7 mouse cellular contexts compared by ENCODE assay signal in genomic region chr2:109918592-109919262, GRCm38 (mm10). TPM values are rescaled to one million over a fixed set of nuclear protein-coding genes. Genes with fewer than 3 reads are reported as not detected.
DNase-seq lines count a peak whose midpoint lies in the region; ATAC-seq and TF ChIP-seq lines count a peak whose summit lies in the region.

No protein-coding gene starts in this region.

- H3K36me3 ChIP-seq in CH12.LX (replicated peaks in 1 of 2; ENCODE audit: control insufficient read depth in 1 of 2, insufficient read depth in 1 of 2, low read length in 1 of 2) (no peaks in the 10 kb centered on the region), G1E (replicated peaks) (no peaks in the 10 kb centered on the region)
- H3K36me3 ChIP-seq in embryonic facial prominence, embryonic 14.5 days (ENCODE audit: control insufficient read depth, insufficient read depth, low read length): no peaks in the 10 kb centered on the region
- no peaks in the 10 kb centered on the region; the same call in 1 of the 2 replicates for H3K36me3 ChIP-seq in intestine, embryonic 14.5 days (ENCODE audit: control insufficient read depth, insufficient read depth, low read length)
- H3K36me3 ChIP-seq in liver, embryonic 15.5 days (replicated peaks): no peaks in the 10 kb centered on the region

- in situ Hi-C loops in CH12.LX (cut with MboI; ENCODE audit: low pct_ligation_motif_present, low pct_unique_long_range_greater_than_20kb, low sequenced_read_pairs): loop anchor here (25.0 kb wide), 2 partner anchors 144 to 644 kb away; no protein-coding TSS in a partner anchor

- WGBS in embryonic facial prominence, embryonic 14.5 days: 4% methylated on average over 22 of the region's 22 CpGs
- 5% methylated on average over 22 of the region's 22 CpGs for WGBS in intestine, embryonic 14.5 days
- 15% methylated on average over 22 of the region's 22 CpGs for WGBS in liver, embryonic 15.5 days (ENCODE audit: insufficient replicate concordance)

- peaks cover 3 to 26% of the 10 kb centered on the region in 2 experiments; a peak in 3 of 4 replicates for H3K4me1 ChIP-seq in CH12.LX (ENCODE audit: control insufficient read depth in 1 of 2, insufficient read depth in 2 of 2)
- peaks cover 40% of the 10 kb centered on the region for H3K4me1 ChIP-seq in G1E (ENCODE audit: insufficient read depth, low read depth, low read length)
- H3K4me1 ChIP-seq in embryonic facial prominence, embryonic 14.5 days (ENCODE audit: control insufficient read depth, insufficient read depth, low read length): peaks cover 23% of the 10 kb centered on the region
- peaks cover 23% of the 10 kb centered on the region for H3K4me1 ChIP-seq in intestine, embryonic 14.5 days (replicated peaks; ENCODE audit: control insufficient read depth, insufficient read depth, low read length)
- peaks cover 44% of the 10 kb centered on the region for H3K4me1 ChIP-seq in liver, embryonic 15.5 days (replicated peaks)

- DNase-seq in CH12.LX (ENCODE audit: extremely low read depth): no peak
- DNase-seq in G1E (ENCODE audit: low spot score): peak; percentile 11
- DNase-seq in embryonic facial prominence, embryonic 14.5 days (ENCODE audit: low spot score): peak; percentile 38
- DNase-seq in intestine, embryonic 14.5 days (ENCODE audit: low spot score): peak; percentile 65
- no peak for DNase-seq in urinary bladder, adult 18-20 months (ENCODE audit: low spot score in 2 of 2)

- dilution Hi-C loops in CH12.LX (cut with MboI; ENCODE audit: extremely low pct_ligation_motif_present, extremely low pct_unique_long_range_greater_than_20kb, low sequenced_read_pairs): no loop called here

- TF ChIP-seq RAD21 in CH12.LX (IDR thresholded peaks at IDR 0.05; ENCODE audit: low read depth, low read length): no peak

- no peak for TF ChIP-seq POLR2A in CH12.LX (IDR thresholded peaks at IDR 0.05; ENCODE audit: low read depth, low read length)

- no peak for TF ChIP-seq EP300 in CH12.LX (IDR thresholded peaks at IDR 0.05; ENCODE audit: low read length)

- no peak for ATAC-seq in G1E (ENCODE audit: extremely low read depth, insufficient number of reproducible peaks, low FRiP score, poor library complexity, severe bottlenecking)
- ATAC-seq in embryonic facial prominence, embryonic 14.5 days (ENCODE audit: low read depth): no peak
- ATAC-seq in intestine, embryonic 14.5 days (replicated peaks; ENCODE audit: low FRiP score, low TSS enrichment, low read depth): no peak
- ATAC-seq in liver, embryonic 15.5 days (ENCODE audit: insufficient read depth): no peak
- no peak for ATAC-seq in inflammation-experienced regulatory T-cells, adult 6 months

- H3K9me3 ChIP-seq in CH12.LX (replicated peaks; ENCODE audit: low read length) (no peaks in the 10 kb centered on the region), G1E (replicated peaks) (no peaks in the 10 kb centered on the region)
- H3K9me3 ChIP-seq in embryonic facial prominence, embryonic 14.5 days (ENCODE audit: control insufficient read depth, low read length): no peaks in the 10 kb centered on the region
- no peaks in the 10 kb centered on the region for H3K9me3 ChIP-seq in intestine, embryonic 14.5 days (ENCODE audit: control insufficient read depth, low read length)
- no peaks in the 10 kb centered on the region for H3K9me3 ChIP-seq in liver, embryonic 15.5 days (replicated peaks)

- H3K4me3 ChIP-seq in CH12.LX (replicated peaks in 1 of 3; ENCODE audit: low read depth in 2 of 3, low read length in 2 of 3, poor library complexity in 1 of 3): peak overlapping the region; percentile 44 to 84 (median 78)
- peak overlapping the region; percentile 83 for H3K4me3 ChIP-seq in G1E (ENCODE audit: low read depth, low read length)
- peak overlapping the region; percentile 88 for H3K4me3 ChIP-seq in embryonic facial prominence, embryonic 14.5 days (ENCODE audit: low read depth, low read length)
- H3K4me3 ChIP-seq in intestine, embryonic 14.5 days (ENCODE audit: low read depth, low read length): peak overlapping the region; percentile 83
- H3K4me3 ChIP-seq in liver, embryonic 15.5 days (replicated peaks): peak overlapping the region; percentile 75

- H3K9ac ChIP-seq in CH12.LX (ENCODE audit: insufficient read depth, low read depth): peak overlapping the region; percentile 42; the same call in 1 of the 2 replicates
- H3K9ac ChIP-seq in embryonic facial prominence, embryonic 14.5 days (ENCODE audit: low read depth, low read length): peak overlapping the region; percentile 93
- peak overlapping the region; percentile 93 for H3K9ac ChIP-seq in intestine, embryonic 14.5 days (ENCODE audit: low read length)
- H3K9ac ChIP-seq in liver, embryonic 15.5 days: peak overlapping the region; percentile 79

- no peak for TF ChIP-seq CTCF in CH12.LX (conservative IDR thresholded peaks at IDR 0.05 in 1 of 2, IDR thresholded peaks at IDR 0.05 in 1 of 2; ENCODE audit: low read depth in 2 of 2, low read length in 2 of 2)
- no peak for TF ChIP-seq CTCF in G1E (IDR thresholded peaks at IDR 0.05; ENCODE audit: low read depth, low read length)

- H3K4me2 ChIP-seq in CH12.LX (ENCODE audit: insufficient read depth, low read depth, poor library complexity, severe bottlenecking): peak overlapping the region; percentile 78
- H3K4me2 ChIP-seq in embryonic facial prominence, embryonic 14.5 days (ENCODE audit: low read depth, low read length): peak overlapping the region; percentile 95
- peak overlapping the region; percentile 87 for H3K4me2 ChIP-seq in intestine, embryonic 14.5 days (ENCODE audit: low read length)
- peak overlapping the region; percentile 97 for H3K4me2 ChIP-seq in liver, embryonic 15.5 days

- H3K79me2 ChIP-seq in CH12.LX (replicated peaks; ENCODE audit: control insufficient read depth, extremely low read depth, insufficient read depth, poor library complexity, severe bottlenecking): no peaks in the 10 kb centered on the region; the same call in 1 of the 2 replicates

- H3K27ac ChIP-seq in CH12.LX (ENCODE audit: insufficient read depth, low read depth): no peak overlapping the region
- H3K27ac ChIP-seq in embryonic facial prominence, embryonic 14.5 days (replicated peaks; ENCODE audit: low read depth, low read length): peak overlapping the region; percentile 96
- peak overlapping the region; percentile 97 for H3K27ac ChIP-seq in intestine, embryonic 14.5 days (ENCODE audit: low read depth)
- no peak overlapping the region for H3K27ac ChIP-seq in liver, embryonic 15.5 days (replicated peaks)

- H3K27me3 ChIP-seq in CH12.LX (replicated peaks) (peaks cover 1% of the 10 kb centered on the region), G1E (ENCODE audit: insufficient read depth, low read length) (no peaks in the 10 kb centered on the region)
- H3K27me3 ChIP-seq in embryonic facial prominence, embryonic 14.5 days (replicated peaks; ENCODE audit: control insufficient read depth, insufficient read depth, low read length): no peaks in the 10 kb centered on the region
- H3K27me3 ChIP-seq in intestine, embryonic 14.5 days (replicated peaks; ENCODE audit: control insufficient read depth, insufficient read depth, low read length): no peaks in the 10 kb centered on the region
- peaks cover 9% of the 10 kb centered on the region for H3K27me3 ChIP-seq in liver, embryonic 15.5 days

TF ChIP-seq in CH12.LX, 34 proteins besides CTCF, POLR2A, EP300 and RAD21:
- peak; percentile 85 for TF ChIP-seq BHLHE40 (IDR thresholded peaks at IDR 0.05; ENCODE audit: low read depth, low read length)
- no peak for TF ChIP-seq SIN3A (IDR thresholded peaks at IDR 0.05; ENCODE audit: low read length)
- TF ChIP-seq NRF1 (IDR thresholded peaks at IDR 0.05; ENCODE audit: low read depth, low read length): no peak
- TF ChIP-seq ETS1 (conservative IDR thresholded peaks at IDR 0.05; ENCODE audit: low read depth, low read length): 0 out of 2 replicates have a peak, but pooled peaks have one; percentile 16
- no peak for TF ChIP-seq POLR2AphosphoS2 (IDR thresholded peaks at IDR 0.05; ENCODE audit: low read depth, low read length)
- no peak for TF ChIP-seq KAT2A (IDR thresholded peaks at IDR 0.05; ENCODE audit: insufficient replicate concordance, low read length)
- peak; percentile 23; the same call in 1 of the 2 replicates for TF ChIP-seq USF1 (IDR thresholded peaks at IDR 0.05; ENCODE audit: low read depth, low read length)
- no peak for TF ChIP-seq CHD2 (IDR thresholded peaks at IDR 0.05; ENCODE audit: low read length)
- no peak for TF ChIP-seq ZC3H11A (IDR thresholded peaks at IDR 0.05; ENCODE audit: low read depth, low read length)
TF ChIP-seq in CH12.LX: peak in this region for 3.

RNA-seq across cellular contexts. Expression of gene Lgr4, which starts 1.3 kb away (rescaled TPM):
- total RNA-seq in CH12.LX (2012; rRNA removed) (5.0 and 6.1 TPM in 2 replicates), CH12.LX (2014; rRNA removed) (10.0 and 11.4 TPM in 2 replicates), G1E (2014; fragmentation: Nextera tagmentation) (12.1 and 14.2 TPM in 2 replicates), G1E (2017) (7.1 and 7.7 TPM in 2 replicates)
- polyA plus RNA-seq in CH12.LX (2012; ENCODE audit: insufficient read length, low read depth) (5.3 and 6.9 TPM in 2 replicates), G1E (2012) (0.98 and 1.1 TPM in 2 replicates)
- polyA plus RNA-seq in embryonic facial prominence, embryonic 14.5 days (2014; fragmentation: Nextera tagmentation; extraction: Ambion mirVana): 24.6 and 25.0 TPM in 2 replicates
- polyA plus RNA-seq in intestine, embryonic 14.5 days (2014; fragmentation: Nextera tagmentation; extraction: Ambion mirVana): 47.3 and 48.8 TPM in 2 replicates
- 3.0 and 3.5 TPM in 2 replicates for polyA plus RNA-seq in liver, embryonic 15.5 days (2015; fragmentation: Nextera tagmentation; extraction: Ambion mirVana)
- under 1 TPM; 0.15 to 0.28 (median 0.19) TPM for polyA plus RNA-seq in inflammation-experienced regulatory T-cells, adult 6 months (2017; shearing (Covaris generic))

RNA-seq across cellular contexts. Expression of gene Lin7c, which starts 28.1 kb away (rescaled TPM):
- total RNA-seq in CH12.LX (2012; rRNA removed) (29.7 and 33.3 TPM in 2 replicates), CH12.LX (2014; rRNA removed) (75.0 and 86.6 TPM in 2 replicates), G1E (2014; fragmentation: Nextera tagmentation) (97.5 and 99.3 TPM in 2 replicates), G1E (2017) (98.7 and 110 TPM in 2 replicates)
- polyA plus RNA-seq in CH12.LX (2012; ENCODE audit: insufficient read length, low read depth) (52.3 and 60.1 TPM in 2 replicates), G1E (2012) (2.6 and 4.6 TPM in 2 replicates)
- 61.9 and 62.6 TPM in 2 replicates for polyA plus RNA-seq in embryonic facial prominence, embryonic 14.5 days (2014; fragmentation: Nextera tagmentation; extraction: Ambion mirVana)
- polyA plus RNA-seq in intestine, embryonic 14.5 days (2014; fragmentation: Nextera tagmentation; extraction: Ambion mirVana): 69.2 and 76.2 TPM in 2 replicates
- 17.3 and 18.1 TPM in 2 replicates for polyA plus RNA-seq in liver, embryonic 15.5 days (2015; fragmentation: Nextera tagmentation; extraction: Ambion mirVana)
- 10 to 100 TPM; 63.9 to 72.9 (median 64.9) TPM for polyA plus RNA-seq in inflammation-experienced regulatory T-cells, adult 6 months (2017; shearing (Covaris generic))

Comparison
In these comparisons a context has a peak if more than half of its experiments do, and no peak if none do; other contexts are left out.
1. DNase-seq: peak in G1E (single experiment), embryonic facial prominence, embryonic 14.5 days (single experiment) and intestine, embryonic 14.5 days (single experiment); none in CH12.LX (single experiment) and urinary bladder, adult 18-20 months (0 of 2).
2. H3K27ac ChIP-seq: peak in embryonic facial prominence, embryonic 14.5 days (single experiment) and intestine, embryonic 14.5 days (single experiment); none in CH12.LX (single experiment) and liver, embryonic 15.5 days (single experiment).
3. H3K9ac ChIP-seq: peak in every context shown above with its lines; median percentile 93 in embryonic facial prominence, embryonic 14.5 days; 93 in intestine, embryonic 14.5 days; 79 in liver, embryonic 15.5 days; 42 in CH12.LX.
4. Peak in every context shown above with its lines, with median percentiles within 50 percentile points of each other: H3K4me2 ChIP-seq and H3K4me3 ChIP-seq.